Mouse (Mus musculus): ENCODE data around the gene Homer1. TPM values are rescaled to one million over a fixed set of nuclear protein-coding genes. Genes with fewer than 3 reads are reported as not detected.
A peak's percentile ranks its signal among the peaks of the same experiment; 100 is the strongest.

Gene Homer1
- polyA plus RNA-seq, 1 experiment, result 4.8 TPM

- Histone ChIP-seq H3K79me3 (ENCODE audit: low read depth) (no peaks in the 10 kb centered on the region), H3K4me3 (ENCODE audit: insufficient read depth, poor library complexity, severe bottlenecking) (no peak overlapping the region), H3K36me3 (ENCODE audit: control insufficient read depth, insufficient read depth) (no peaks in the 10 kb centered on the region), H3K27me3 (ENCODE audit: control insufficient read depth, insufficient read depth, insufficient read length) (no peaks in the 10 kb centered on the region), H3K79me2 (ENCODE audit: control insufficient read depth, insufficient read depth) (peaks cover 7% of the 10 kb centered on the region), H3ac (ENCODE audit: control insufficient read depth, insufficient read length, low read depth) (no peak overlapping the region)
- TF ChIP-seq MAX (IDR thresholded peaks at IDR 0.05), result no peak
- no peak for TF ChIP-seq CTCF (IDR thresholded peaks at IDR 0.05; ENCODE audit: control insufficient read depth, insufficient read depth, insufficient read length)
- no peak for TF ChIP-seq MYOG (IDR thresholded peaks at IDR 0.05; ENCODE audit: control insufficient read depth, extremely low read depth, insufficient read length)
- TF ChIP-seq FOSL1 (IDR thresholded peaks at IDR 0.05; ENCODE audit: insufficient read depth, low read length, poor library complexity, severe bottlenecking), result no peak
- TF ChIP-seq CEBPB (IDR thresholded peaks at IDR 0.05; ENCODE audit: low read depth), result no peak
- no peak for TF ChIP-seq USF1 (IDR thresholded peaks at IDR 0.05; ENCODE audit: low read depth)
- TF ChIP-seq MYOD1 (IDR thresholded peaks at IDR 0.05; ENCODE audit: control insufficient read depth, insufficient read length, low read depth), result no peak
Observed at GRCm38 (mm10) chr13:93338394-93338793, 39.0 kb downstream of the Homer1 start.

GRCm38 (mm10) chr13:93340555-93341278, 41.3 kb downstream of the Homer1 start:
- H3K79me2 ChIP-seq (ENCODE audit: control insufficient read depth, insufficient read depth), result peaks cover 7% of the 10 kb centered on the region
- no peaks in the 10 kb centered on the region for H3K79me3 ChIP-seq (ENCODE audit: low read depth)
- no peak overlapping the region for H3K4me3 ChIP-seq (ENCODE audit: insufficient read depth, poor library complexity, severe bottlenecking)
- no peak overlapping the region for H3ac ChIP-seq (ENCODE audit: control insufficient read depth, insufficient read length, low read depth)
- H3K27me3 ChIP-seq (ENCODE audit: control insufficient read depth, insufficient read depth, insufficient read length), result no peaks in the 10 kb centered on the region
- no peaks in the 10 kb centered on the region for H3K36me3 ChIP-seq (ENCODE audit: control insufficient read depth, insufficient read depth)
- TF ChIP-seq MYOD1 (IDR thresholded peaks at IDR 0.05; ENCODE audit: control insufficient read depth, insufficient read length, low read depth) (no peak), MAX (IDR thresholded peaks at IDR 0.05) (no peak), FOSL1 (IDR thresholded peaks at IDR 0.05; ENCODE audit: insufficient read depth, low read length, poor library complexity, severe bottlenecking) (no peak), USF1 (IDR thresholded peaks at IDR 0.05; ENCODE audit: low read depth) (peak; percentile 88)

DNA sequence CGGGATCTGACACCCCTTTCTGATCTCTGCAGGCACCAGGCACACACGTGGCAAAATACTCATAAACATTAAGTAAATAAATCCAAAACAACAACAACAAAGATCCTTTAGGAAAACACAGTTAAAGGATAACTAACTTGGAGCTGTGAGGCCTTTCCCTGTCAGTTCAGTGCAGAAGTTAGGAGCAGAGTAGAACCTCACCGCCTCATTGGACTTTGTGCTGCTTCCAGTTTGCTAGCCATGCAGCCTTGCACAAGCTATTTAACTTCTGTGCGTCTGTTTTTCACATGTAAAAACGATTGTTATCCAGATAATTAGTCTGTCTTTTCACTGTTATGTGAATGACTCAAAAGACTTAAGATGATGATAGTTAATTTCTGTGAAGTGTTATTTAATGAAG, 43.2 kb downstream of the Homer1 start:
- H3K79me3 ChIP-seq (ENCODE audit: low read depth), result no peaks in the 10 kb centered on the region
- H3K36me3 ChIP-seq (ENCODE audit: control insufficient read depth, insufficient read depth), result no peaks in the 10 kb centered on the region
- no peak overlapping the region for H3K4me3 ChIP-seq (ENCODE audit: insufficient read depth, poor library complexity, severe bottlenecking)
- H3K27me3 ChIP-seq (ENCODE audit: control insufficient read depth, insufficient read depth, insufficient read length), result no peaks in the 10 kb centered on the region
- H3ac ChIP-seq (ENCODE audit: control insufficient read depth, insufficient read length, low read depth), result no peak overlapping the region
- TF ChIP-seq MYOD1 (IDR thresholded peaks at IDR 0.05; ENCODE audit: control insufficient read depth, insufficient read length, low read depth) (no peak), MYOG (IDR thresholded peaks at IDR 0.05; ENCODE audit: control insufficient read depth, extremely low read depth, insufficient read length) (no peak)
- no peaks in the 10 kb centered on the region for H3K79me2 ChIP-seq (ENCODE audit: control insufficient read depth, insufficient read depth)

GRCm38 (mm10) chr13:93344395-93344794, 45.0 kb downstream of the Homer1 start:
- H3ac ChIP-seq (ENCODE audit: control insufficient read depth, insufficient read length, low read depth), result no peak overlapping the region
- H3K79me2 ChIP-seq (ENCODE audit: control insufficient read depth, insufficient read depth), result no peaks in the 10 kb centered on the region
- no peaks in the 10 kb centered on the region for H3K27me3 ChIP-seq (ENCODE audit: control insufficient read depth, insufficient read depth, insufficient read length)
- no peak overlapping the region for H3K4me3 ChIP-seq (ENCODE audit: insufficient read depth, poor library complexity, severe bottlenecking)
- H3K79me3 ChIP-seq (ENCODE audit: low read depth), result no peaks in the 10 kb centered on the region
- TF ChIP-seq MYOG (IDR thresholded peaks at IDR 0.05; ENCODE audit: control insufficient read depth, extremely low read depth, insufficient read length), result no peak
- TF ChIP-seq CTCF (IDR thresholded peaks at IDR 0.05; ENCODE audit: control insufficient read depth, insufficient read depth, insufficient read length), result no peak
- TF ChIP-seq USF1 (IDR thresholded peaks at IDR 0.05; ENCODE audit: low read depth), result no peak
- TF ChIP-seq FOSL1 (IDR thresholded peaks at IDR 0.05; ENCODE audit: insufficient read depth, low read length, poor library complexity, severe bottlenecking), result no peak
- no peak for TF ChIP-seq MYOD1 (IDR thresholded peaks at IDR 0.05; ENCODE audit: control insufficient read depth, insufficient read length, low read depth)
- no peak for TF ChIP-seq MAX (IDR thresholded peaks at IDR 0.05)
- TF ChIP-seq CEBPB (IDR thresholded peaks at IDR 0.05; ENCODE audit: low read depth), result no peak
- H3K36me3 ChIP-seq (ENCODE audit: control insufficient read depth, insufficient read depth), result no peaks in the 10 kb centered on the region

DNA sequence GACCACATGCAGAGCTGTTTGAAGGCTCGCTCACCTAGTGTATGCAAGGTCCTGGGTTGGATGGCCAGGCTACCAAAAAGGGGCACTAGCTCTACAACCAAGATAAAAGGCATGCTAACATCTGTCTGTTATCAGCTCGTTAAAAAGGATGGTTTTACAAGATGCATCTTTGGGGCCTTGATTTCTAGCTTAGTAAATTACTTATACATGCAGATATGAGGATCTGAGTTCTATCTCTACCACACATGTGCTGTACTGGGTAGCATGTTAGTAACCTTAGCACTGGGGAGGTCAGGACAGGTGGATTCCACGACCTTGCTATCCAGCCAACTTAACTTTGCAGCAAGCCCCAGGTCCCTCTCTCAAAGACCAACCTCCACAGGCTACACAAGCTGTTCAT, 46.4 kb downstream of the Homer1 start:
- TF ChIP-seq MAX (IDR thresholded peaks at IDR 0.05) (no peak), CTCF (IDR thresholded peaks at IDR 0.05; ENCODE audit: control insufficient read depth, insufficient read depth, insufficient read length) (no peak), MYOG (IDR thresholded peaks at IDR 0.05; ENCODE audit: control insufficient read depth, extremely low read depth, insufficient read length) (no peak), FOSL1 (IDR thresholded peaks at IDR 0.05; ENCODE audit: insufficient read depth, low read length, poor library complexity, severe bottlenecking) (no peak), USF1 (IDR thresholded peaks at IDR 0.05; ENCODE audit: low read depth) (no peak), MYOD1 (IDR thresholded peaks at IDR 0.05; ENCODE audit: control insufficient read depth, insufficient read length, low read depth) (no peak), CEBPB (IDR thresholded peaks at IDR 0.05; ENCODE audit: low read depth) (no peak)
- no peaks in the 10 kb centered on the region for H3K36me3 ChIP-seq (ENCODE audit: control insufficient read depth, insufficient read depth)
- H3K79me3 ChIP-seq (ENCODE audit: low read depth), result no peaks in the 10 kb centered on the region
- no peaks in the 10 kb centered on the region for H3K27me3 ChIP-seq (ENCODE audit: control insufficient read depth, insufficient read depth, insufficient read length)
- H3K4me3 ChIP-seq (ENCODE audit: insufficient read depth, poor library complexity, severe bottlenecking), result no peak overlapping the region
- no peak overlapping the region for H3ac ChIP-seq (ENCODE audit: control insufficient read depth, insufficient read length, low read depth)
- no peaks in the 10 kb centered on the region for H3K79me2 ChIP-seq (ENCODE audit: control insufficient read depth, insufficient read depth)

DNA sequence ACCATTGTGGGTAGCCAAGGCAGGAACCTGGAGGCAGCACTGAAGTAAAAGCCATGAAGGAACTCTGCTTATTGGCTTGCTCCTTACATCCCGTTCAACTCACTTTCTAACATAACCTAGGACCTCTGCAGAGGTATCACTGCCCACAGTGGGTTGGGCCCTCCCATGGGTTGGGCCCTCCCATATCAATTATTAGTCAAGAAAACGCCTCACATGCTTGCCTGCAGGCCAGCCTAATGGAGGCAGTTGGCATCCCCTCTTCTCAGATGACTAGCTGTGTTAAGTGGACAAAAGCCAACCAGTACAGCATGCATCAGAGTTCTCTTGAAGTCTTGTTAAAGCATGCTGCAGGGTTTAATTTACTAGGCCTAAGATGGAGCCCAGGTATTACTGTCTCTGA, 52.6 kb downstream of the Homer1 start:
- Histone ChIP-seq H3K4me3 (ENCODE audit: insufficient read depth, poor library complexity, severe bottlenecking) (no peak overlapping the region), H3ac (ENCODE audit: control insufficient read depth, insufficient read length, low read depth) (no peak overlapping the region), H3K79me2 (ENCODE audit: control insufficient read depth, insufficient read depth) (no peaks in the 10 kb centered on the region), H3K36me3 (ENCODE audit: control insufficient read depth, insufficient read depth) (no peaks in the 10 kb centered on the region), H3K27me3 (ENCODE audit: control insufficient read depth, insufficient read depth, insufficient read length) (no peaks in the 10 kb centered on the region), H3K79me3 (ENCODE audit: low read depth) (no peaks in the 10 kb centered on the region)
- TF ChIP-seq CTCF (IDR thresholded peaks at IDR 0.05; ENCODE audit: control insufficient read depth, insufficient read depth, insufficient read length), result no peak
- no peak for TF ChIP-seq MYOD1 (IDR thresholded peaks at IDR 0.05; ENCODE audit: control insufficient read depth, insufficient read length, low read depth)
- no peak for TF ChIP-seq MAX (IDR thresholded peaks at IDR 0.05)
- TF ChIP-seq FOSL1 (IDR thresholded peaks at IDR 0.05; ENCODE audit: insufficient read depth, low read length, poor library complexity, severe bottlenecking), result no peak
- no peak for TF ChIP-seq USF1 (IDR thresholded peaks at IDR 0.05; ENCODE audit: low read depth)
- TF ChIP-seq CEBPB (IDR thresholded peaks at IDR 0.05; ENCODE audit: low read depth), result no peak
- TF ChIP-seq MYOG (IDR thresholded peaks at IDR 0.05; ENCODE audit: control insufficient read depth, extremely low read depth, insufficient read length), result no peak
